Mouse (Mus musculus): ENCODE data around the gene Erv3. TPM values are rescaled to one million over a fixed set of nuclear protein-coding genes. Genes with fewer than 3 reads are reported as not detected.
A peak's percentile ranks its signal among the peaks of the same experiment; 100 is the strongest.

The Erv3 gene
- total and polyA plus RNA-seq, 3 experiments = not detected

DNA sequence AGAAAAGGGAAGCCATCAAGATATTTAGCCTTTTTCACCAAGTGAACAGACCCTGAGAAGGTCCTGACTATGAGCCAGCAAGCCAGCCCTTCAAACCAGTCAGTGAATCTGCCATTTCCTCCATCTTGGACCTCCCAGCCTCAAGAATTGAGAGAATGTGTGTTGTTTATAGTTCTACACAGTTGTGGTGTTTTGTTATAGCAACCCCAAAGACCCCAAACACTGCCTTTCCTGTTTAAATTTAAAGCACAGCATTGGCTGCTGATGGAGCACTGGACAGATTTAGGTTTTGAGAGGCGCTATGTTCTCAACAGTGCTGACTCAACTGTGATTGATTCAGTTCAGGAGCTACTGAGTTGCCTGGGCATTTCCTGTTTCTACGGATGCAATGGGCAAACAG lies 47.9 kb downstream of the Erv3 start:
- dilution Hi-C loops (cut with MboI; ENCODE audit: extremely low pct_ligation_motif_present, extremely low pct_unique_long_range_greater_than_20kb, low sequenced_read_pairs) = no loop called here
- peaks cover 0 to 4% of the 10 kb centered on the region in 2 experiments; a peak in 1 of 4 replicates for H3K4me1 ChIP-seq (ENCODE audit: control insufficient read depth in 1 of 2, insufficient read depth in 2 of 2)
- no peak overlapping the region for H3K4me3 ChIP-seq (replicated peaks in 1 of 3; ENCODE audit: low read depth in 2 of 3, low read length in 2 of 3, poor library complexity in 1 of 3)
- DNase-seq (ENCODE audit: extremely low read depth) = no peak
- no peak overlapping the region for H3K27ac ChIP-seq (ENCODE audit: insufficient read depth, low read depth)
- H3K9ac ChIP-seq (ENCODE audit: insufficient read depth, low read depth) = no peak overlapping the region
- H3K36me3 ChIP-seq (replicated peaks in 1 of 2; ENCODE audit: control insufficient read depth in 1 of 2, insufficient read depth in 1 of 2, low read length in 1 of 2) = no peaks in the 10 kb centered on the region
- peaks cover 25% of the 10 kb centered on the region for H3K27me3 ChIP-seq (replicated peaks)
- in situ Hi-C loops (cut with MboI; ENCODE audit: low pct_ligation_motif_present, low pct_unique_long_range_greater_than_20kb, low sequenced_read_pairs) = loop anchor here (5.0 kb wide), 1 partner anchor 269 kb away; no protein-coding TSS in a partner anchor
- H3K79me2 ChIP-seq (replicated peaks; ENCODE audit: control insufficient read depth, extremely low read depth, insufficient read depth, poor library complexity, severe bottlenecking) = no peaks in the 10 kb centered on the region
- TF ChIP-seq EP300 (IDR thresholded peaks at IDR 0.05; ENCODE audit: low read length) (no peak), USF2 (conservative IDR thresholded peaks at IDR 0.05; ENCODE audit: low read depth, low read length) (no peak), RAD21 (IDR thresholded peaks at IDR 0.05; ENCODE audit: low read depth, low read length) (no peak), ZNF384 (IDR thresholded peaks at IDR 0.05; ENCODE audit: low read depth, low read length) (no peak), POLR2A (IDR thresholded peaks at IDR 0.05; ENCODE audit: low read depth, low read length) (no peak), BHLHE40 (IDR thresholded peaks at IDR 0.05; ENCODE audit: low read depth, low read length) (no peak), TBP (conservative IDR thresholded peaks at IDR 0.05; ENCODE audit: low read depth, low read length) (no peak), MEF2A (IDR thresholded peaks at IDR 0.05; ENCODE audit: borderline replicate concordance, low read depth, low read length) (no peak), NRF1 (IDR thresholded peaks at IDR 0.05; ENCODE audit: low read depth, low read length) (no peak), CTCF (conservative IDR thresholded peaks at IDR 0.05 in 1 of 2, IDR thresholded peaks at IDR 0.05 in 1 of 2; ENCODE audit: low read depth in 2 of 2, low read length in 2 of 2) (no peak), NELFE (IDR thresholded peaks at IDR 0.05; ENCODE audit: low read depth, low read length) (no peak), ZC3H11A (IDR thresholded peaks at IDR 0.05; ENCODE audit: low read depth, low read length) (no peak), MYC (IDR thresholded peaks at IDR 0.05; ENCODE audit: low read depth, low read length) (no peak), MAX (IDR thresholded peaks at IDR 0.05; ENCODE audit: low read length) (no peak), RCOR1 (conservative IDR thresholded peaks at IDR 0.05; ENCODE audit: low read depth, low read length) (no peak), MAZ (IDR thresholded peaks at IDR 0.05; ENCODE audit: low read depth, low read length) (no peak), MXI1 (IDR thresholded peaks at IDR 0.05; ENCODE audit: low read depth, low read length) (no peak), SIN3A (IDR thresholded peaks at IDR 0.05; ENCODE audit: low read length) (no peak)
- no peaks in the 10 kb centered on the region for H3K9me3 ChIP-seq (replicated peaks; ENCODE audit: low read length)
- H3K4me2 ChIP-seq (ENCODE audit: insufficient read depth, low read depth, poor library complexity, severe bottlenecking) = no peak overlapping the region

DNA sequence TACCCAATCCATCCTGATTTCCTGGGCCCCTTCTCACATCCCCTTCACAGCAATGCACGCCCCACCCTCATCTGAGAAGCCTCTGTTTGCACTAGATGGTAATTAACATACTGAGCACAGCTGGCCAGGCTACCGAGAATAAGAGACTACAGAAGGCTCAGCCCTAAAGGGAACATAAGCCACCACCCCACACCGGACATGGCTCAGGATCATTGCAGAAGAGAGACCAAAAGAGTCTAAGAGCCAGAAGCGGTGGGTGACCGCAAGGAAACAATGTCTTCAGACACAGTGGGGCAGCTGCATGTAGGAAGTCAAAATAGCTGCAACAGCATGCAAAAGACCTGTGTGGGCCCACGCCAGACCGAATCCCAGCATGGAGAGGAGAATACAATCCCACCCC lies 50.7 kb downstream of the Erv3 start:
- DNase-seq (ENCODE audit: extremely low read depth) = no peak
- dilution Hi-C loops (cut with MboI; ENCODE audit: extremely low pct_ligation_motif_present, extremely low pct_unique_long_range_greater_than_20kb, low sequenced_read_pairs) (no loop called here), in situ Hi-C loops (cut with MboI; ENCODE audit: low pct_ligation_motif_present, low pct_unique_long_range_greater_than_20kb, low sequenced_read_pairs) (no loop called here)
- H3K4me2 ChIP-seq (ENCODE audit: insufficient read depth, low read depth, poor library complexity, severe bottlenecking) = peak overlapping the region; percentile 68; the same call in 1 of the 2 replicates
- H3K4me3 ChIP-seq (replicated peaks in 1 of 3; ENCODE audit: low read depth in 2 of 3, low read length in 2 of 3, poor library complexity in 1 of 3) = no peak overlapping the region
- H3K9me3 ChIP-seq (replicated peaks; ENCODE audit: low read length) = no peaks in the 10 kb centered on the region
- H3K9ac ChIP-seq (ENCODE audit: insufficient read depth, low read depth) = peak overlapping the region; percentile 17; the same call in 1 of the 2 replicates
- peaks cover 17% of the 10 kb centered on the region for H3K27me3 ChIP-seq (replicated peaks)
- no peaks in the 10 kb centered on the region for H3K36me3 ChIP-seq (replicated peaks in 1 of 2; ENCODE audit: control insufficient read depth in 1 of 2, insufficient read depth in 1 of 2, low read length in 1 of 2)
- H3K27ac ChIP-seq (ENCODE audit: insufficient read depth, low read depth) = no peak overlapping the region
- H3K4me1 ChIP-seq (ENCODE audit: control insufficient read depth in 1 of 2, insufficient read depth in 2 of 2) = peaks cover 0 to 4% of the 10 kb centered on the region in 2 experiments; a peak in 1 of 4 replicates
- no peaks in the 10 kb centered on the region for H3K79me2 ChIP-seq (replicated peaks; ENCODE audit: control insufficient read depth, extremely low read depth, insufficient read depth, poor library complexity, severe bottlenecking)
- TF ChIP-seq USF2 (conservative IDR thresholded peaks at IDR 0.05; ENCODE audit: low read depth, low read length) (no peak), MYC (IDR thresholded peaks at IDR 0.05; ENCODE audit: low read depth, low read length) (no peak), TBP (conservative IDR thresholded peaks at IDR 0.05; ENCODE audit: low read depth, low read length) (peak; percentile 49; the same call in 1 of the 2 replicates)
